Mouse (Mus musculus): ENCODE measurements around the gene Paqr4.

GRCm38 (mm10) chr17:23760231-23760630 lies 19.6 kb upstream of the Paqr4 start:
- TF ChIP-seq CTCF (IDR thresholded peaks at IDR 0.05; ENCODE audit: extremely low read depth, insufficient read depth, low read length) (no peak), POLR2A (IDR thresholded peaks at IDR 0.05; ENCODE audit: extremely low read depth, insufficient read depth, low read length) (no peak)

All from cortical plate, adult 2 months (tissue).